Mouse (Mus musculus) frontal cortex, postnatal 36 days (tissue): Measurements from ENCODE around the gene Klk10.

Experiments
- DNase-seq, 2 experiments: peaks; one replicate each; pipeline ENCODE4 v3.0.0; 2022; ENCODE audit warnings: low spot score in 2 of 2

Gene Klk10

GRCm38 (mm10) chr7:43796355-43796754, 15.5 kb downstream of the Klk10 start:
- DNase-seq = no peak

- DNase-seq = no peak
These were observed 16.5 kb downstream of the Klk10 start, which contains the start of gene Klk8 for GRCm38 (mm10) chr7:43797333-43797769. TSS of gene Klk8 (plus strand) at chr7:43797577.

- DNase-seq = no peak
These were observed 17.1 kb downstream of the Klk10 start for GRCm38 (mm10) chr7:43797844-43798462.

GRCm38 (mm10) chr7:43799876-43800275, 19.0 kb downstream of the Klk10 start:
- no peak for DNase-seq

- no peak for DNase-seq
These were observed 30.2 kb downstream of the Klk10 start, which contains the start of gene Klk7 for GRCm38 (mm10) chr7:43810994-43811393. TSS of gene Klk7 (plus strand) at chr7:43811294.

GRCm38 (mm10) chr7:43815211-43815610, 34.4 kb downstream of the Klk10 start:
- DNase-seq = no peak

GRCm38 (mm10) chr7:43816746-43817145, 35.9 kb downstream of the Klk10 start:
- no peak for DNase-seq

- no peak for DNase-seq
These were observed 40.7 kb downstream of the Klk10 start for GRCm38 (mm10) chr7:43821581-43821980.

GRCm38 (mm10) chr7:43824199-43824598, 43.4 kb downstream of the Klk10 start, which contains the start of gene Klk6:
TSS of gene Klk6 (plus strand) at chr7:43824499.
- DNase-seq = no peak

- no peak for DNase-seq
These were observed 45.2 kb downstream of the Klk10 start for GRCm38 (mm10) chr7:43826056-43826455.

- DNase-seq = no peak
These were observed 46.9 kb downstream of the Klk10 start for GRCm38 (mm10) chr7:43827706-43828105.

- DNase-seq = no peak
These were observed 48.2 kb downstream of the Klk10 start for GRCm38 (mm10) chr7:43829006-43829405.
